Mouse (Mus musculus) ES-Bruce4 (cell line): ENCODE measurements around the gene Rad21l.

Experiments
- CTCF ChIP-seq: IDR thresholded peaks from one replicate; pipeline ENCODE4 v1.8.1; 2011; ENCODE audit warnings: low read depth, low read length
- EP300 ChIP-seq: IDR thresholded peaks from 2 replicates; pipeline ENCODE4 v1.6.1; 2011; ENCODE audit warnings: low read depth, low read length; ENCODE audit not compliant: insufficient read depth
- POLR2A ChIP-seq: IDR thresholded peaks from one replicate; pipeline ENCODE4 v1.8.1; 2011; ENCODE audit warnings: low read length; ENCODE audit not compliant: insufficient read depth

- TF ChIP-seq CTCF (no peak), EP300 (no peak), POLR2A (no peak)
These were observed 39.0 kb downstream of the Rad21l start for GRCm38 (mm10) chr2:151629310-151629709.
